Mouse (Mus musculus) yolk sac, embryonic 10.5 days (tissue): ENCODE data around the gene Lta.

Experiments used
- DNase-seq: peaks from one replicate; pipeline ENCODE4 v3.0.0-alpha.2; 2017; ENCODE audit warnings: low spot score

The Lta gene

GRCm38 (mm10) chr17:35178528-35178927 lies 26.6 kb downstream of the Lta start:
- peak; percentile 55 for DNase-seq

- DNase-seq, result no peak
These were observed 29.2 kb downstream of the Lta start, which contains the start of gene Aif1 for GRCm38 (mm10) chr17:35175968-35176367. Gene Aif1, minus strand, starts transcription at chr17:35176068.

- DNase-seq, result no peak
These were observed 29.8 kb downstream of the Lta start for GRCm38 (mm10) chr17:35175382-35175781.

GRCm38 (mm10) chr17:35174201-35174977 lies 30.8 kb downstream of the Lta start:
- no peak for DNase-seq

- no peak for DNase-seq
These were observed 31.8 kb downstream of the Lta start for GRCm38 (mm10) chr17:35173329-35173728.

- DNase-seq, result no peak
These were observed 32.5 kb downstream of the Lta start for GRCm38 (mm10) chr17:35172445-35173234.

GRCm38 (mm10) chr17:35168541-35169207 lies 36.5 kb downstream of the Lta start:
- no peak for DNase-seq

- no peak for DNase-seq
These were observed 37.4 kb downstream of the Lta start for GRCm38 (mm10) chr17:35167794-35168193.

GRCm38 (mm10) chr17:35166352-35167035 lies 38.7 kb downstream of the Lta start:
- peak; percentile 49 for DNase-seq

GRCm38 (mm10) chr17:35165451-35166155 lies 39.5 kb downstream of the Lta start:
- DNase-seq, result no peak

- peak; percentile 98 for DNase-seq
These were observed 40.3 kb downstream of the Lta start, which contains the start of gene Prrc2a for GRCm38 (mm10) chr17:35164568-35165450. Gene Prrc2a, minus strand, starts transcription at chr17:35164897.

GRCm38 (mm10) chr17:35164218-35164567 lies 41.0 kb downstream of the Lta start:
- DNase-seq, result peak; percentile 32

- no peak for DNase-seq
These were observed 41.6 kb downstream of the Lta start for GRCm38 (mm10) chr17:35163326-35164081.

- DNase-seq, result no peak
These were observed 42.4 kb downstream of the Lta start for GRCm38 (mm10) chr17:35162730-35163129.

- no peak for DNase-seq
These were observed 43.0 kb downstream of the Lta start for GRCm38 (mm10) chr17:35162121-35162520.

- DNase-seq, result no peak
These were observed 43.7 kb downstream of the Lta start for GRCm38 (mm10) chr17:35161421-35161820.

GRCm38 (mm10) chr17:35159638-35160037 lies 45.5 kb downstream of the Lta start:
- no peak for DNase-seq

GRCm38 (mm10) chr17:35158850-35159593 lies 46.1 kb downstream of the Lta start:
- DNase-seq, result no peak

- peak; percentile 32 for DNase-seq
These were observed 47.4 kb downstream of the Lta start for GRCm38 (mm10) chr17:35157661-35158175.
